Mouse (Mus musculus) liver, embryonic 13.5 days (tissue): ENCODE measurements around the gene Snrpf. TPM values are rescaled to one million over a fixed set of nuclear protein-coding genes. Genes with fewer than 3 reads are reported as not detected.
A peak's percentile ranks its signal among the peaks of the same experiment; 100 is the strongest.

Experiments
- ATAC-seq: fragments of 200-750 bp; cut with Nextera tagmentation; 2 replicates; pipeline ENCODE4 v1.8.0; 2017; ENCODE audit warnings: low read depth, mild to moderate bottlenecking, moderate number of reproducible peaks, moderate library complexity
- DNase-seq: peaks from one replicate; pipeline ENCODE4 v3.0.0; 2022
- H3K27ac ChIP-seq: fragments of 300-500 bp; sonication (generic); 2 replicates; pipeline ENCODE4 v1.5.1; 2015; ENCODE audit warnings: moderate library complexity, mild to moderate bottlenecking, inconsistent platforms
- H3K27me3 ChIP-seq: fragments of 300-500 bp; sonication (generic); 2 replicates; pipeline ENCODE4 v1.6.1; 2015; ENCODE audit warnings: mild to moderate bottlenecking, inconsistent platforms
- H3K36me3 ChIP-seq: fragments of 300-500 bp; sonication (generic); 2 replicates; pipeline ENCODE4 v1.6.1; 2015; ENCODE audit warnings: mild to moderate bottlenecking, inconsistent platforms
- H3K4me1 ChIP-seq: fragments of 300-500 bp; sonication (generic); replicated peaks from 2 replicates; pipeline ENCODE4 v1.6.1; 2015; ENCODE audit warnings: inconsistent platforms
- H3K4me2 ChIP-seq: fragments of 300-500 bp; sonication (generic); 2 replicates; pipeline ENCODE4 v1.6.1; 2015; ENCODE audit warnings: inconsistent platforms, mild to moderate bottlenecking, moderate library complexity
- H3K4me3 ChIP-seq: fragments of 300-500 bp; sonication (generic); replicated peaks from 2 replicates; pipeline ENCODE4 v1.5.1; 2015; ENCODE audit warnings: mild to moderate bottlenecking, inconsistent platforms
- H3K9ac ChIP-seq: fragments of 300-500 bp; sonication (generic); 2 replicates; pipeline ENCODE4 v1.6.1; 2015; ENCODE audit warnings: mild to moderate bottlenecking, inconsistent platforms
- H3K9me3 ChIP-seq: fragments of 300-500 bp; sonication (generic); replicated peaks from 2 replicates; pipeline ENCODE4 v1.6.1; 2016; ENCODE audit warnings: inconsistent platforms
- WGBS: fragments of 180-500 bp; shearing (Covaris S2); methylation state at CpG from one replicate; pipeline ENCODE4 v1.1.7; 2015; ENCODE audit not compliant: insufficient replicate concordance; 5-methylcytosine and 5-hydroxymethylcytosine counted together
- polyA plus RNA-seq: library from polyadenylated mRNA; unstranded; fragments of >200 nt; fragmentation: Nextera tagmentation; extraction: Ambion mirVana; gene quantifications from 2 replicates; pipeline ENCODE4 v1.2.1, GENCODE M21; 2015

Snrpf gene
- polyA plus RNA-seq, 1 experiment from 2014 or later = 95.6 TPM

GRCm38 (mm10) chr10:93547741-93548270, 41.7 kb downstream of the Snrpf start:
- no peak overlapping the region for H3K4me3 ChIP-seq
- 71% methylated on average over 4 of the region's 4 CpGs for WGBS
- H3K27ac ChIP-seq = no peak overlapping the region
- ATAC-seq (no peak), DNase-seq (no peak)
- H3K9ac ChIP-seq = no peak overlapping the region
- H3K36me3 ChIP-seq = no peaks in the 10 kb centered on the region
- no peak overlapping the region for H3K4me2 ChIP-seq
- H3K27me3 ChIP-seq = no peaks in the 10 kb centered on the region
- H3K4me1 ChIP-seq = no peaks in the 10 kb centered on the region
- H3K9me3 ChIP-seq = no peaks in the 10 kb centered on the region

- peaks cover 14% of the 10 kb centered on the region for H3K4me1 ChIP-seq
- ATAC-seq (no peak), DNase-seq (no peak)
- H3K4me2 ChIP-seq = no peak overlapping the region
- H3K9me3 ChIP-seq = no peaks in the 10 kb centered on the region
- no peak overlapping the region for H3K27ac ChIP-seq
- no peaks in the 10 kb centered on the region for H3K36me3 ChIP-seq
- no peak overlapping the region for H3K4me3 ChIP-seq
- peaks cover 5% of the 10 kb centered on the region for H3K27me3 ChIP-seq
- no peak overlapping the region for H3K9ac ChIP-seq
- WGBS = 55% methylated on average over 5 of the region's 5 CpGs
Observed at GRCm38 (mm10) chr10:93544172-93544571, 45.3 kb downstream of the Snrpf start.

DNA sequence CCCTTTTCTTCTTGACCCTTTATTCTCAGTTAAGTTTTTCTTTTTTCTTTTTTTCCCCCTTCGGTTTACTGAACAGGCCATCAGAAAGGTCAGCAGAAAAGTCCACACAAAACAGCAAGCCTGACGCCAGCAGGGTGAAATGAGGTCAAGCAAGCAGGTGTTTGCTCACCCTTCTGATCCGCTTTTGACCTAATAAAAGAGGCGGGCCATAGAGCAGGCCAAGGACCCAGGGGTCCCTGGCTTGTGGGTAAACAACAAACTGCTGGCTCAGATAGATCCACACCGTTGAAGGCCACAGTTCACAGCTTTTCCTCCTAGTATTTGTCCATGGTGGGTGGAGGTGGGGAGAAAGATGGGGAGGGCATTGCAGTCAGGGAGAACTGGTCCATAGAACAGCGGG, 46.3 kb downstream of the Snrpf start:
- Histone ChIP-seq H3K4me3 (no peak overlapping the region), H3K36me3 (no peaks in the 10 kb centered on the region), H3K4me1 (peaks cover 14% of the 10 kb centered on the region), H3K9me3 (no peaks in the 10 kb centered on the region), H3K27ac (no peak overlapping the region), H3K27me3 (peaks cover 5% of the 10 kb centered on the region), H3K4me2 (no peak overlapping the region), H3K9ac (no peak overlapping the region)
- 60% methylated on average over 6 of the region's 6 CpGs for WGBS
- ATAC-seq (peak; percentile 34), DNase-seq (no peak)

GRCm38 (mm10) chr10:93542356-93542755, 47.1 kb downstream of the Snrpf start:
- peaks cover 14% of the 10 kb centered on the region for H3K4me1 ChIP-seq
- DNase-seq (no peak), ATAC-seq (no peak)
- H3K4me2 ChIP-seq = no peak overlapping the region
- H3K27me3 ChIP-seq = peaks cover 11% of the 10 kb centered on the region
- no peak overlapping the region for H3K4me3 ChIP-seq
- H3K9ac ChIP-seq = no peak overlapping the region
- H3K36me3 ChIP-seq = no peaks in the 10 kb centered on the region
- 43% methylated on average over 4 of the region's 4 CpGs for WGBS
- H3K27ac ChIP-seq = no peak overlapping the region
- no peaks in the 10 kb centered on the region for H3K9me3 ChIP-seq

- H3K9ac ChIP-seq = no peak overlapping the region
- WGBS = 65% methylated on average over 1 of the region's 1 CpGs
- no peaks in the 10 kb centered on the region for H3K36me3 ChIP-seq
- H3K4me1 ChIP-seq = peaks cover 14% of the 10 kb centered on the region
- H3K27me3 ChIP-seq = peaks cover 11% of the 10 kb centered on the region
- H3K4me3 ChIP-seq = no peak overlapping the region
- no peak overlapping the region for H3K4me2 ChIP-seq
- no peak overlapping the region for H3K27ac ChIP-seq
- ATAC-seq (no peak), DNase-seq (no peak)
- no peaks in the 10 kb centered on the region for H3K9me3 ChIP-seq
Observed at GRCm38 (mm10) chr10:93541585-93541984, 47.9 kb downstream of the Snrpf start.

GRCm38 (mm10) chr10:93540431-93541210, 48.9 kb downstream of the Snrpf start, which contains the start of gene Ccdc38:
Ccdc38 (plus strand) TSS chr10:93540632.
- Histone ChIP-seq H3K9ac (peak within 1 kb of the TSS; percentile 49), H3K27me3 (peaks cover 12% of the 10 kb centered on the region), H3K4me1 (peaks cover 14% of the 10 kb centered on the region), H3K27ac (peak within 1 kb of the TSS; percentile 47; the same call in 1 of the 2 replicates), H3K36me3 (no peaks in the 10 kb centered on the region), H3K4me2 (peak within 1 kb of the TSS; percentile 68), H3K4me3 (peak within 1 kb of the TSS; percentile 55), H3K9me3 (no peaks in the 10 kb centered on the region)
- WGBS = 55% methylated on average over 17 of the region's 17 CpGs
- ATAC-seq (no peak), DNase-seq (no peak)

DNA sequence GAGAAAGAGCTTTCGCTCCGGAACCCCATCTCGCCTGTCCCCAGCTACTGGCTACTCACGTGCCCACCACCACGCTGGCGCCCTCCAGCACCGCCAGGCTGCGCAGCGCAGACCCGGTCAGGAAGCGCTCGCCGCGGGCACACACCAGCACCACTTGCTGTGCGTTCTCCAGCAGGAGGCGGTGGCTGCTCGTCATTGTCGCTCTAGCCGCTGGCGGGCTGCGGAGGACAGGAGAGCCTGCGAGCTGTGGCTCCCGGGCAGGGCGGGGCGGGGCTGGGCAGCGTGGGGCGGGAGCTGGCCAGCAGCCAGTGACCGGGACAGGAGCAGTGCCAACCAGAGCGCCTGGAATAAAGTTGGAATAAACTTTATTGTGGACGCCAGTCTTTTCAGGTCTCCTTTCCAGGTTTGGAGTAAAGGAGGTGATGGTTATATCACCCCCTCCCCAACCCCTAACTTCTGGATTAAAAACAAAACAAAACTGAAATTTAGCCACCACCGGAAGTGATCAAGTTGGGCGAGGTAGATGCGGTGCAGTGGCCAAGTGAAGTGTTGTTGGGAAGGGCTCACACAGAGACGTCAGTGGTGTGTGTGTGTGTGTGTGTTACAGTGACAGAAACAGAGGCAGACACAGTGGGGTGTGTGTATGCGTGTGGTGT, 49.6 kb downstream of the Snrpf start, which contains the start of gene Amdhd1:
Amdhd1 (minus strand) TSS at position 259 of the 656 bp plus-strand sequence.
- H3K9ac ChIP-seq = peak within 1 kb of the TSS; percentile 49
- 2% methylated on average over 35 of the region's 35 CpGs for WGBS
- H3K4me3 ChIP-seq = peak within 1 kb of the TSS; percentile 55
- DNase-seq = peak; percentile 53
- peak within 1 kb of the TSS; percentile 47; the same call in 1 of the 2 replicates for H3K27ac ChIP-seq
- ATAC-seq = peak; percentile 80
- H3K27me3 ChIP-seq = peaks cover 18% of the 10 kb centered on the region
- no peaks in the 10 kb centered on the region for H3K36me3 ChIP-seq
- H3K9me3 ChIP-seq = no peaks in the 10 kb centered on the region
- H3K4me2 ChIP-seq = peak within 1 kb of the TSS; percentile 68
- peaks cover 14% of the 10 kb centered on the region for H3K4me1 ChIP-seq

- H3K27me3 ChIP-seq = peaks cover 24% of the 10 kb centered on the region
- no peak overlapping the region for H3K4me3 ChIP-seq
- no peak overlapping the region for H3K4me2 ChIP-seq
- no peak overlapping the region for H3K9ac ChIP-seq
- DNase-seq (no peak), ATAC-seq (no peak)
- H3K27ac ChIP-seq = no peak overlapping the region
- no peaks in the 10 kb centered on the region for H3K9me3 ChIP-seq
- H3K36me3 ChIP-seq = no peaks in the 10 kb centered on the region
- peaks cover 14% of the 10 kb centered on the region for H3K4me1 ChIP-seq
- WGBS = 61% methylated on average over 6 of the region's 6 CpGs
Observed at GRCm38 (mm10) chr10:93538818-93539217, 50.7 kb downstream of the Snrpf start.

GRCm38 (mm10) chr10:93538287-93538686, 51.2 kb downstream of the Snrpf start:
- 59% methylated on average over 2 of the region's 2 CpGs for WGBS
- Histone ChIP-seq H3K4me2 (0 out of 2 replicates have a peak overlapping the region, but pooled peaks have one; percentile 17), H3K4me3 (no peak overlapping the region), H3K9ac (no peak overlapping the region), H3K27ac (peak overlapping the region; percentile 9; the same call in 1 of the 2 replicates), H3K36me3 (no peaks in the 10 kb centered on the region), H3K4me1 (peaks cover 14% of the 10 kb centered on the region), H3K27me3 (peaks cover 24% of the 10 kb centered on the region), H3K9me3 (no peaks in the 10 kb centered on the region)
- ATAC-seq (no peak), DNase-seq (no peak)
